Mouse (Mus musculus) hindlimb bud, embryonic 11.5 days (tissue): ENCODE data around the gene Pard3b.

Experiments used
- DNase-seq: peaks from one replicate; pipeline ENCODE4 v3.0.0-alpha.2; 2012; ENCODE audit warnings: low read depth, low spot score; ENCODE audit errors: extremely low spot score

The Pard3b gene

DNA sequence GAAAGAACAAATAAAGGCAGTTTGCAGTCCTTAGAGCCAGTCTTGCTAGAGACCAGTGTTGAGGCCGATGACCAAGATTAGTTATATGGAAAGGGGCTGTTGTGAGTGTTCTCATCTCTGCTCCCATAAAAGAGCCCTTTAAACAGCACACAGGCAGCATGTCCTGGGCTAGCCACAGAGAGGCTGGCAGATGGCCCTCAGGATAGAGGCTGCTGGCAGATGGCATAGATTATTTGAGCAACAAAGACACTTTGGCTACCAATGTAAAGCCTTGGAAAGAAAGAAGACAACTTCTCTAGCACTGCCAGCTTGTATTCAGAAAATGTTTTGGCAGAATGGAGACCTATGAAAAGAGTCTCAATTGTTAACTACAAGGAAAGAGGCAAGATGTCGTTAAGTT lies 274.3 kb downstream of the Pard3b start:
- DNase-seq, result no peak

- DNase-seq, result no peak
Observed at GRCm38 (mm10) chr1:61924958-61925357, 286.3 kb downstream of the Pard3b start.

DNA sequence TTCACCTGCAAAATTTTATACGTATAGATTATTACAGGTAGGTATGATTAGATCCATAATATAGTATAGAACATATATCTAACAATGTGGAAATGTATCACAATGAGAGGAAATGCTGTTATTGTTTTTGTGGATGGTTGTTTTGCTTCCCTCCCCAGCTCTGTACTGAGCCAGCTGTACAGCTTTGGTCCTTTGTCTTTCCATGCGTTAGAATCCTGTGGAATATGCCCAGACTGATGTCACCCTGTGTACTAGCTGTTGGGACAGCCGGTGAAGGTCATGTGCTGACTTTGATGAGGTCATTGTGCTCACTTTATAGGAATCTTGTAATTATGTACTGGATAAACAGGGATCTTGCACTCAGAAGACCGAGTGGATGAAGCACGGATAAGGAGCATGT lies 286.9 kb downstream of the Pard3b start:
- no peak for DNase-seq

DNA sequence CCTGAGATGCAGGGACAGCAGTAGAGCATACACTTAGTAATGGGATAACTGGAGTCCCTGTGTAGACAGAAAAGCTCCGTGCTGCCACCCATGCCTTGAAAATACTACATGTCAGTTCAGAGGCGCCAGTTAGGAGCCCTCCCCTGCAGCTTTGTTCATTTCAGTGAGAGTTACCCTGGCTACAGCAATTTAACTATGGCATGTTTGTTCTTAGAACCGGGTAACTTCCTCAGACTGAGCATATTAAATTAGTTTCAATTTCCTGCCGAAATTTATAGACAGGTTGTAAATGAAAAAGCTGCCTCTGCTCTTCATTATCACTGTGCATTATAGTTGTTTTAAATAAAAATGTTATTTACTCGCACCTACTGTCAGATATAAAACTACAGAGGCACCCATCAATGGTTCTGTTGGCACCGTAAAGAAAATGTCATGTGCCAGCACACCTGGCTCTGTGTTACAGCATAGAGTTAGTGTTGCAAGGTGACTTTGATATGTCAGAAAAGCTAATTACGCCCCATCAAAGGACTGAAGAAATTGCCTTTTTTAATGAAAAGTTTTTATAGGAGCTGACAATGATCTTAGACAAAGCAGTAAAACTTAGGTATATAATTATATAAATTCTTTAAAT lies 289.6 kb downstream of the Pard3b start:
- DNase-seq, result no peak

DNA sequence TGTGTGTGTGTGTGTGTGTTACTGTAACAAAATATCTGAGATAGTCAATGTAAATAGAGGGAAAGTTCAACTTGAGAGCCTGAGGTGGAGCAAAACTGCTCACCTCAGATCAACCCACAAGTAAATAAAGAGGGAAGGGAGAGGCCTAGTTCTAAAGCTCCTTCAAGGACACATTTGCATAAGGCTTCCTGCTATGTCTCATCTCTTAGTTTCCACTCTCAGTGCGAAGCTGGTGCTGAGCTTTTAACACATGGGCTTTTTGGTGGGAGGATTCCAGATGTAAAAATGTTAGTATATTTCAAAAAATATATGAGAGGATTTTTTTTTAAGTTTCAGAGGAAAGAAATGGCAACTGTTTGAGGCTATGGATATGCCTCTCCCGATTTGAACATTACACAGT lies 294.9 kb downstream of the Pard3b start:
- DNase-seq, result no peak

- no peak for DNase-seq
Observed at GRCm38 (mm10) chr1:61934760-61935159, 296.1 kb downstream of the Pard3b start.

DNA sequence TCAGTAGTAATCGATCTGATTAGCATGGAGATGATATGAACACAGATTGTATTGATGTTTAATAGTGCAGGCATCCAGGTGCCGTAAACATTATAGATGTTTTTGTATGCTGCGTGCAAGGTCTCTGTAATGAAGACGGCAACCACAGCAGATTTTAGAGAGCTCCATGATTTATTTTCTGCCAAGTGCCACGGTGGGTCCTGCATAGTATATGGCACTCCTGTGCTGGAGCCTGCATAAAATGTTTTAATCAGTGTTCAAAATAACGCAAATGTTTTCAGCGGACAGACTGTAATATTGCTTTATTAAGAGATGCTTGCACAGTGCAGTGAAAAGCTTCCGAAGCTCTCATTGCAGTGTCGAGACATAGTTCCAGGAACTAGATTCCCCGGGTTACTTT lies 301.3 kb downstream of the Pard3b start:
- DNase-seq, result no peak

DNA sequence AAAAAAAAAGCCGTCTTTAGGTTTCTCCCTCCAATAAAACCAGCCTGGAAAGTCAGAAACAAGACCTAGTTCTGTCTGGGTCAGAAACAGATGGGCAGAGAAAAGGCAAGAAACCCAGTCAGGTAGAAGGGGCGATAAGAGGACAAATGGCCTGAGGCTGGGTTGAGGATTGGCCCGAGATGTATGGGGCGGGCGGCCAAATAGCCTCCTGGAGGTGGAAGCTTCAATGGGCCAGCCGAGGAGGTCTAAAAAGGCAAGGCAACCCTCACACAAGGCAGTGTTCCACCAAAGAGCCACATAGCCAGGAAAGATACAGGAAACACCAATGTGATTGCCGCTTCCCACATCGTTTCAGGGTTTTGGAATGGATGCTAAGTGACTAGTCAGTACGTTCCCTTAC lies 322.9 kb downstream of the Pard3b start:
- no peak for DNase-seq

GRCm38 (mm10) chr1:61962571-61962970 lies 323.9 kb downstream of the Pard3b start:
- no peak for DNase-seq

DNA sequence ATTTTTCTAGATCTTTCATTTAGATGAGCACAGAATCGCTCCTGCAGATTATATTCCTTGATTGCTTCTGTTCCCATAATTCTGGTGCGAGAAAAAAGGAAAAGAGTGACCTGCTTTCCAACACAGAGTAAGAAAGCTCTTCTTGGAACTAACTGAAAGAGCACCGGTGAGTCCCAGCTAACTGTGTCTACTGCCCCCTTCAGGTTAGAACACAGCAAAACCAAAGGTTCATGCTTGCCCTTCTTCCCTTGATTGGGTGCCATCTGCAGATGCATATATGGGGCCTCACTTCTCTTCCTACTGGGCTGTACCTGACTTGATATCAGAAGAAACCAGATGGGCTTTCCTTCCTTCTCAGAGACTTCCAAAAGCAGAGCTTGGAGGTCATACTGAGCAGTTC lies 328.5 kb downstream of the Pard3b start:
- no peak for DNase-seq

- no peak for DNase-seq
Observed at GRCm38 (mm10) chr1:61967807-61968206, 329.2 kb downstream of the Pard3b start.

GRCm38 (mm10) chr1:61997711-61998110 lies 359.1 kb downstream of the Pard3b start:
- DNase-seq, result no peak

DNA sequence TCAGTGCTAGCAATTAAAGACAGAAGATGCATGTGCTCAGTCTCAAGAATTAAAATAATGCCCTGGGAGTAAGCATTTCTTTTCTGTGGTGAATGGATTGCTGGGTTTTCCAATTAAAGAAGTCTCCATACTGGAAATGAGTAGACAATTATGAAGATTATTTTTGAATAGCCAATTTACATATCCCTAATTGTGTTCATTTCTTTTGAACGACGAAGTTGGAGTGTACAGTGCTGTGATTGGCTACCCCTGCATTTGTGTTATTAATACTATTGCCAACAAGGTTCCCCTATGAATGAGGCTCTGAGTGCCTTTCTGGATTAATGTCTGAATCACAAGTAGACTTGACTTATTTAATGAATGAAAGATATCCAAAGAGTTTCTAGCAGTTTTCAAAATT lies 370.2 kb downstream of the Pard3b start:
- DNase-seq, result no peak

DNA sequence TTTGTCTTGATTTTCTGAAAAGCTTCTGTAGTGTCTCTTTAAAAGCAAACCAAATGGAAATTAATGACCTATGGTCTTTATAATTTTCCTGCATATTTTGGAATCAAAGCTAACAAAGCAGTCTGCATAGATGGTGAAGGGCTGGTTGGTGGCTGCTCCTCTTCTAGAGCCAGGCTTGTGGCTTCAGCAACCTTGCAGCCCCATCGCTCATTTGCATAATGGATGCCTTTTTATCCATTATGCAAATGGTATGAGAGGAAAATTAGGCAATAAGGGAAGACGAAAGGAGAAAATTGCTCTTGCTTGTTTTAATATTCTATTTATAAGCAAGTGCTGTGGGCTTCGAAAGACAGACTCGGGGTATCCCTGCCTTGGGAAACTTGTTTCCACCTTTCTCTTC lies 373.1 kb downstream of the Pard3b start:
- DNase-seq, result no peak

GRCm38 (mm10) chr1:62016536-62017300 lies 378.1 kb downstream of the Pard3b start:
- no peak for DNase-seq

DNA sequence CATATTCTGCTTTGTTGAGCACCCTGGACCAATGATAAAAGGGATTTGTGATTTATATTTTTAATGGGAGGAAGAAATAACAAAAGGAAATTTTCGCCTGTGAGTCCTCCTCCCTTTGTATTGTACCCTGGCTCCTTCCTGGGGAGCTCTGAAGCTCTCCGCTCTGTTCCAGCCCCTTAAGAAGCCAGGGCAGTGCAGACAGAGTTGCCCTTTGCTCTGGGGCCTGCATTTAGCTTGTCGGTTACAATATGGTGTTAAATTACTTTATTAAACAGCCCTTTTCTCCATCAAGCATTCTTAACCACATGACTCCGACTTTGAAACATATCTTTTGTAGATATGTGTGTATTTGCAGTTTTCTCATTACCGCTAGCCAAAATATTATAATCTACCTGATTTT lies 379.7 kb downstream of the Pard3b start:
- DNase-seq, result no peak

DNA sequence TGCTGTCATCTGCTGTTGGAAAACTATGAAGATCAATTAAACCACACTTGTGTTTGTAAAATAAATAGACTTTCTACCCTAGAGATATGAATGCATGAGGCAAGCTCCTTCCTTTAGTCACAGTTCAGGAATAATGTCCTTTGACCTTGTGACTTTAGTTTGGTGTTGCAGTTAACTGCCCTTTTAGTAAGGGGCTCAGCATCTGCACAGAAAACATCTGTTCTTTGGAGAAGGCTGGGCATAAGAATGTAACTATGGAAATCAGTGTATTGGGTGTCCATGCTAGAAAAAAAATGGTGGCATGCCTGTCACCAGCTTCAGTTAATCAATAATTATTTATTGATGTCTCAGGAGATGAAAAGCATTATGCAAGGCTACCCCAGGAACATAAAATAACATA lies 381.1 kb downstream of the Pard3b start:
- peak; percentile 52 for DNase-seq

DNA sequence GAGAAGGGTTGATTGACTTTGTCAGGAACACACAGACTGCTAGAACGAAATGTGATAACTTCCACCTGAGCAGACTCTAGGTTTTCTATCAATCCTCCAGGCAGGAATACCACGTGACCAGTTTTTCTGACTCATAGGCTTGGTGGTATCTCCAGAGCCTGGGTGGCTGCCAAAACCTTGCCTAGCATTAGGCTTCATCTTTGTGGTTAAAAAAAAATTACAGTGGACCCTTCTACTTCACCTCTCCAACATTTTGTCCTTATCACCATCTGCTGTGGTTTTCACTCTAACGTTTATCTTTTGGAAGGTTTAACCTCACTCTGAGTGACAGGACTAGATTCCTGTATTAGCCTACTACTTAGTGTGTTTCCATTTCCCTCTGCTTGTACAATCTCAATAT lies 403.1 kb downstream of the Pard3b start:
- DNase-seq, result no peak

GRCm38 (mm10) chr1:62048592-62048991 lies 410.0 kb downstream of the Pard3b start:
- no peak for DNase-seq

GRCm38 (mm10) chr1:62051186-62051825 lies 412.7 kb downstream of the Pard3b start:
- DNase-seq, result no peak

- DNase-seq, result no peak
Observed at GRCm38 (mm10) chr1:62053167-62053638, 414.6 kb downstream of the Pard3b start.

- no peak for DNase-seq
Observed at GRCm38 (mm10) chr1:62055280-62055679, 416.7 kb downstream of the Pard3b start.
